Mouse (Mus musculus) MEL (cell line): ENCODE results near the gene Sowahd. TPM values are rescaled to one million over a fixed set of nuclear protein-coding genes. Genes with fewer than 3 reads are reported as not detected.

Experiments
- DNase-seq: peaks from one replicate; pipeline ENCODE4 v3.0.0; 2011; ENCODE audit warnings: low read depth, low spot score
- H3K27ac ChIP-seq: 2 replicates; pipeline ENCODE4 v1.5.1; 2012; ENCODE audit warnings: low read depth, mild to moderate bottlenecking, control low read depth, low read length, moderate library complexity; ENCODE audit not compliant: control insufficient read depth
- H3K27me3 ChIP-seq, 2 experiments: fragments of 150-350 bp in 1 of 2; sonication (generic) in 1 of 2; 2 replicates each; pipeline ENCODE4 v1.6.1; 2012; ENCODE audit warnings: low read length in 2 of 2, mild to moderate bottlenecking in 2 of 2, improper control_type of control experiment in 1 of 2, moderate library complexity in 1 of 2; ENCODE audit not compliant: insufficient read depth in 2 of 2, control insufficient read depth in 1 of 2
- H3K36me3 ChIP-seq, 2 experiments: 2 replicates each; pipeline ENCODE4 v1.6.1; 2012 to 2014; ENCODE audit warnings: low read length in 2 of 2, improper control_type of control experiment in 1 of 2, inconsistent platforms in 1 of 2, mild to moderate bottlenecking in 1 of 2; ENCODE audit not compliant: insufficient read depth in 2 of 2, control insufficient read depth in 1 of 2
- H3K4me1 ChIP-seq, 2 experiments: fragments of 150-350 bp in 1 of 2; sonication (generic) in 1 of 2; 2 replicates each; pipeline ENCODE4 v1.6.1; 2012; ENCODE audit warnings: low read length in 2 of 2, improper control_type of control experiment in 1 of 2, mild to moderate bottlenecking in 1 of 2; ENCODE audit not compliant: insufficient read depth in 2 of 2, control insufficient read depth in 1 of 2
- H3K4me3 ChIP-seq, 2 experiments: fragments of 150-350 bp in 1 of 2; sonication (generic) in 1 of 2; 2 replicates each; pipeline ENCODE4 v1.5.1; 2012; ENCODE audit warnings: low read depth in 2 of 2, low read length in 2 of 2, mild to moderate bottlenecking in 2 of 2, moderate library complexity in 2 of 2, control low read depth in 1 of 2, improper control_type of control experiment in 1 of 2; ENCODE audit not compliant: control insufficient read depth in 1 of 2, insufficient read depth in 1 of 2
- H3K79me2 ChIP-seq: 2 replicates; pipeline ENCODE4 v1.6.1; 2012; ENCODE audit warnings: mild to moderate bottlenecking, low read length, moderate library complexity; ENCODE audit not compliant: control insufficient read depth, poor library complexity, insufficient read depth
- H3K9ac ChIP-seq: 2 replicates; pipeline ENCODE4 v1.6.1; 2012; ENCODE audit warnings: low read depth, mild to moderate bottlenecking, control low read depth, low read length, moderate library complexity; ENCODE audit not compliant: control insufficient read depth, poor library complexity, severe bottlenecking
- H3K9me3 ChIP-seq: fragments of 150-350 bp; sonication (generic); replicated peaks from 2 replicates; pipeline ENCODE4 v1.6.1; 2012; ENCODE audit warnings: mild to moderate bottlenecking, low read length, improper control_type of control experiment, moderate library complexity; ENCODE audit not compliant: insufficient read depth
- CHD1 ChIP-seq: IDR thresholded peaks from 2 replicates; pipeline ENCODE4 v1.6.1; 2012; ENCODE audit warnings: low read depth, mild to moderate bottlenecking, inconsistent platforms, low read length, improper control_type of control experiment
- CHD2 ChIP-seq: IDR thresholded peaks from 2 replicates; pipeline ENCODE4 v1.6.1; 2011; ENCODE audit warnings: low read length, improper control_type of control experiment
- CTCF ChIP-seq, 3 experiments: IDR thresholded peaks in 2 of 3; conservative IDR thresholded peaks in 1 of 3; 2 replicates each; pipeline ENCODE4 v1.5.1; 2011 to 2012; ENCODE audit warnings: low read length in 3 of 3, low read depth in 2 of 3, mild to moderate bottlenecking in 2 of 3, improper control_type of control experiment in 1 of 3, inconsistent platforms in 1 of 3, mixed read lengths in 1 of 3, moderate library complexity in 1 of 3; ENCODE audit not compliant: control insufficient read depth in 1 of 3, insufficient read depth in 1 of 3, poor library complexity in 1 of 3, severe bottlenecking in 1 of 3
- E2F4 ChIP-seq: IDR thresholded peaks from 2 replicates; pipeline ENCODE4 v1.6.1; 2011; ENCODE audit warnings: low read depth, low read length, improper control_type of control experiment, borderline replicate concordance
- ETS1 ChIP-seq: IDR thresholded peaks from 2 replicates; pipeline ENCODE4 v1.6.1; 2012; ENCODE audit warnings: low read depth, mild to moderate bottlenecking, inconsistent platforms, low read length, improper control_type of control experiment, moderate library complexity
- GABPA ChIP-seq: IDR thresholded peaks from 2 replicates; pipeline ENCODE4 v1.6.1; 2012; ENCODE audit warnings: low read depth, mild to moderate bottlenecking, inconsistent platforms, low read length, improper control_type of control experiment, moderate library complexity
- GATA1 ChIP-seq: IDR thresholded peaks from 2 replicates; pipeline ENCODE4 v1.6.1; 2011; ENCODE audit warnings: low read depth, low read length, improper control_type of control experiment
- HCFC1 ChIP-seq: IDR thresholded peaks from 2 replicates; pipeline ENCODE4 v1.6.1; 2012; ENCODE audit warnings: low read depth, mild to moderate bottlenecking, inconsistent platforms, low read length, improper control_type of control experiment, moderate library complexity
- KAT2A ChIP-seq: conservative IDR thresholded peaks from 2 replicates; pipeline ENCODE4 v1.6.1; 2012; ENCODE audit warnings: low read depth, low read length, improper control_type of control experiment, inconsistent platforms
- MAX ChIP-seq: IDR thresholded peaks from 2 replicates; pipeline ENCODE4 v1.6.1; 2011; ENCODE audit warnings: low read length, improper control_type of control experiment
- NELFE ChIP-seq: IDR thresholded peaks from 2 replicates; pipeline ENCODE4 v1.6.1; 2011; ENCODE audit warnings: low read depth, low read length, improper control_type of control experiment
- POLR2A ChIP-seq, 2 experiments: IDR thresholded peaks; 2 replicates each; pipeline ENCODE4 v1.6.1; 2011 to 2012; ENCODE audit warnings: low read length in 2 of 2, mild to moderate bottlenecking in 2 of 2, control low read depth in 1 of 2, improper control_type of control experiment in 1 of 2, low read depth in 1 of 2, moderate library complexity in 1 of 2; ENCODE audit not compliant: control insufficient read depth in 1 of 2, insufficient read depth in 1 of 2, poor library complexity in 1 of 2
- POLR2AphosphoS2 ChIP-seq: IDR thresholded peaks from 2 replicates; pipeline ENCODE4 v1.6.1; 2011; ENCODE audit warnings: low read length, improper control_type of control experiment
- POLR2AphosphoS5 ChIP-seq: IDR thresholded peaks from 2 replicates; pipeline ENCODE4 v1.6.1; 2012; ENCODE audit warnings: low read depth, borderline replicate concordance, mild to moderate bottlenecking, inconsistent platforms, low read length, moderate library complexity, mixed read lengths
- RAD21 ChIP-seq: IDR thresholded peaks from 2 replicates; pipeline ENCODE4 v1.6.1; 2011; ENCODE audit warnings: mild to moderate bottlenecking, low read depth, low read length, improper control_type of control experiment
- RCOR1 ChIP-seq: IDR thresholded peaks from 2 replicates; pipeline ENCODE4 v1.6.1; 2012; ENCODE audit warnings: low read depth, mild to moderate bottlenecking, inconsistent platforms, low read length, improper control_type of control experiment
- SIN3A ChIP-seq: IDR thresholded peaks from 2 replicates; pipeline ENCODE4 v1.6.1; 2012; ENCODE audit warnings: low read length, improper control_type of control experiment, inconsistent platforms
- SMC3 ChIP-seq: IDR thresholded peaks from 2 replicates; pipeline ENCODE4 v1.6.1; 2011; ENCODE audit warnings: low read depth, low read length, improper control_type of control experiment
- TAL1 ChIP-seq: IDR thresholded peaks from 2 replicates; pipeline ENCODE4 v1.6.1; 2012; ENCODE audit warnings: mild to moderate bottlenecking, inconsistent platforms, low read length, moderate library complexity, mixed read lengths
- TCF12 ChIP-seq: IDR thresholded peaks from 2 replicates; pipeline ENCODE4 v1.6.1; 2014; ENCODE audit warnings: low read depth, mild to moderate bottlenecking, inconsistent platforms, low read length, improper control_type of control experiment, moderate library complexity
- UBTF ChIP-seq: IDR thresholded peaks from 2 replicates; pipeline ENCODE4 v1.6.1; 2012; ENCODE audit warnings: low read depth, mild to moderate bottlenecking, inconsistent platforms, low read length, improper control_type of control experiment, moderate library complexity, borderline replicate concordance; ENCODE audit not compliant: insufficient read depth
- USF2 ChIP-seq, 2 experiments: IDR thresholded peaks; 2 replicates each; pipeline ENCODE4 v1.6.1; 2011 to 2012; ENCODE audit warnings: improper control_type of control experiment in 2 of 2, low read length in 2 of 2, borderline replicate concordance in 1 of 2, inconsistent platforms in 1 of 2, low read depth in 1 of 2, mild to moderate bottlenecking in 1 of 2; ENCODE audit not compliant: insufficient read depth in 1 of 2
- ZC3H11A ChIP-seq: IDR thresholded peaks from 2 replicates; pipeline ENCODE4 v1.6.1; 2012; ENCODE audit warnings: low read depth, mild to moderate bottlenecking, inconsistent platforms, low read length, improper control_type of control experiment
- ZMIZ1 ChIP-seq: IDR thresholded peaks from 2 replicates; pipeline ENCODE4 v1.6.1; 2012; ENCODE audit warnings: low read depth, mild to moderate bottlenecking, inconsistent platforms, low read length, improper control_type of control experiment, moderate library complexity
- ZNF384 ChIP-seq: IDR thresholded peaks from 2 replicates; pipeline ENCODE4 v1.6.1; 2012; ENCODE audit warnings: low read depth, mild to moderate bottlenecking, inconsistent platforms, low read length, improper control_type of control experiment
- polyA plus RNA-seq, 2 experiments: library from polyadenylated mRNA; stranded (reverse) in 1 of 2; unstranded in 1 of 2; fragments of >175 nt in 1 of 2; fragments of >200 nt in 1 of 2; gene quantifications; 2 replicates each; pipeline versions ENCODE4 v1.2.1 to v1.2.4; 2012; ENCODE audit warnings: low replicate concordance in 2 of 2, low read depth in 1 of 2; ENCODE audit not compliant: insufficient read length in 2 of 2, insufficient read depth in 1 of 2, missing spikeins in 1 of 2
- total RNA-seq: library from RNA; depleted of rRNA; stranded (reverse); fragments of 300-350 nt; gene quantifications from 2 replicates; pipeline ENCODE4 v1.2.3, GENCODE M21; 2012

Sowahd gene
- total and polyA plus RNA-seq, 3 experiments, result not detected

- H3K27me3 ChIP-seq, result no peaks in the 10 kb centered on the region; a peak in 2 of 4 replicates
- H3K4me1 ChIP-seq, result no peaks in the 10 kb centered on the region
- no peaks in the 10 kb centered on the region for H3K9me3 ChIP-seq
- H3K36me3 ChIP-seq, result no peaks in the 10 kb centered on the region
- H3K79me2 ChIP-seq, result no peaks in the 10 kb centered on the region
- no peak for DNase-seq
- no peak overlapping the region for H3K4me3 ChIP-seq
- H3K9ac ChIP-seq, result no peak overlapping the region
- TF ChIP-seq KAT2A (no peak), NELFE (no peak), POLR2A (IDR thresholded peaks at IDR 0.05; ENCODE audit: control insufficient read depth in 1 of 2, insufficient read depth in 1 of 2, low read depth in 1 of 2, low read length in 2 of 2, poor library complexity in 1 of 2) (no peak), RCOR1 (no peak), GABPA (no peak), TCF12 (no peak), GATA1 (no peak), CHD2 (no peak), POLR2AphosphoS2 (no peak)
- TF ChIP-seq, all 39 proteins: peak for 0
- H3K27ac ChIP-seq, result no peak overlapping the region
Observed at GRCm38 (mm10) chrX:37048890-37049823, 512 bp downstream of the Sowahd start.

- H3K9ac ChIP-seq, result no peak overlapping the region
- no peak for TF ChIP-seq HCFC1
- no peak for TF ChIP-seq POLR2AphosphoS2
- no peak for TF ChIP-seq CTCF (IDR thresholded peaks at IDR 0.05 in 2 of 3, conservative IDR thresholded peaks at IDR 0.05 in 1 of 3; ENCODE audit: control insufficient read depth in 1 of 3, insufficient read depth in 1 of 3, low read depth in 2 of 3, low read length in 3 of 3, poor library complexity in 1 of 3, severe bottlenecking in 1 of 3)
- no peak for TF ChIP-seq RAD21
- no peak for TF ChIP-seq ZNF384
- no peak for TF ChIP-seq ZC3H11A
- TF ChIP-seq ETS1, result no peak
- TF ChIP-seq USF2 (IDR thresholded peaks at IDR 0.05; ENCODE audit: borderline replicate concordance in 1 of 2, insufficient read depth in 1 of 2, low read depth in 1 of 2, low read length in 2 of 2), result no peak
- TF ChIP-seq UBTF, result no peak
- no peak for TF ChIP-seq POLR2AphosphoS5
- TF ChIP-seq E2F4, result no peak
- no peak for TF ChIP-seq CHD1
- no peak for TF ChIP-seq NELFE
- no peak for TF ChIP-seq TAL1
- TF ChIP-seq SIN3A, result no peak
- TF ChIP-seq GATA1, result no peak
- no peak for TF ChIP-seq POLR2A (IDR thresholded peaks at IDR 0.05; ENCODE audit: control insufficient read depth in 1 of 2, insufficient read depth in 1 of 2, low read depth in 1 of 2, low read length in 2 of 2, poor library complexity in 1 of 2)
- TF ChIP-seq MAX, result no peak
- TF ChIP-seq ZMIZ1, result no peak
- no peak for TF ChIP-seq SMC3
- TF ChIP-seq, all 39 proteins: peak for 0
- no peak overlapping the region for H3K27ac ChIP-seq
- no peaks in the 10 kb centered on the region for H3K36me3 ChIP-seq
- no peaks in the 10 kb centered on the region for H3K27me3 ChIP-seq
- no peaks in the 10 kb centered on the region for H3K9me3 ChIP-seq
- no peak overlapping the region for H3K4me3 ChIP-seq
- H3K79me2 ChIP-seq, result no peaks in the 10 kb centered on the region
- DNase-seq, result peak; percentile 31
- H3K4me1 ChIP-seq, result 0 out of 4 replicates have a peak, but pooled peaks cover 0 to 4% of the 10 kb centered on the region in 2 experiments
Observed at GRCm38 (mm10) chrX:37063902-37064301, 15.3 kb downstream of the Sowahd start.
